Mouse (Mus musculus): ENCODE data around the gene Ogfod2.

DNA sequence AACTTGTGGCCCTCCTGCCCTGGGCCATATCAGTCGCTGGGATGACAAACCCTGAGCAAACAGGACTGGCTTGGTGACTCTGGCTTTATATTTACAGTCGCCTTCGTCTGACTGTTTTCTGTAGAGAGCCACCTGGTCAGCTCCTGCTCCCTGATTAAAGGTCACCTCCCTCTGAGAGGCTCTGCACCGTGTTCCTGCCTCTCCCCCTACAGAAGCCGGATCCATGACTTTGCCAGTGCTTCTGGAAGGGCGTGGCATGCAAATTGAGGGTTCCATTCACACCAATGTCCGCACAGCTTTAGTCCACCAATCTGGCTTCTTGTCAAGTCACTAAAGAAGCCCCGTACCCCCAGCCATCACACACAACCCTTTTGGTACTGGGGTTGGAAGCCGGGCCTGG lies 35.5 kb upstream of the Ogfod2 start:
- TF ChIP-seq CTCF (IDR thresholded peaks at IDR 0.05; ENCODE audit: low read depth) (no peak), EP300 (IDR thresholded peaks at IDR 0.05; ENCODE audit: low read depth) (no peak)
